Mouse (Mus musculus) C2C12 (cell line): ENCODE results near the gene Bud13. TPM values are rescaled to one million over a fixed set of nuclear protein-coding genes. Genes with fewer than 3 reads are reported as not detected.

Experiments used
- H3K27me3 ChIP-seq: one replicate; pipeline ENCODE4 v1.6.1; 2011; ENCODE audit not compliant: control insufficient read depth, insufficient read depth, insufficient read length
- H3K36me3 ChIP-seq: one replicate; pipeline ENCODE4 v1.6.1; 2011; ENCODE audit not compliant: control insufficient read depth, insufficient read depth
- H3K4me3 ChIP-seq: one replicate; pipeline ENCODE4 v1.5.1; 2011; ENCODE audit warnings: mild to moderate bottlenecking, control low read depth; ENCODE audit not compliant: poor library complexity, insufficient read depth, severe bottlenecking
- H3K79me2 ChIP-seq: one replicate; pipeline ENCODE4 v1.6.1; 2011; ENCODE audit not compliant: control insufficient read depth, insufficient read depth
- H3K79me3 ChIP-seq: one replicate; pipeline ENCODE4 v1.6.1; 2011; ENCODE audit warnings: low read depth, control low read depth
- H3ac ChIP-seq: one replicate; pipeline ENCODE3; 2011; ENCODE audit warnings: low read depth; ENCODE audit not compliant: control insufficient read depth, insufficient read length
- CEBPB ChIP-seq: IDR thresholded peaks from one replicate; pipeline ENCODE4 v1.6.1; 2011; ENCODE audit warnings: low read depth, mild to moderate bottlenecking, control low read depth, moderate library complexity
- CTCF ChIP-seq: IDR thresholded peaks from one replicate; pipeline ENCODE4 v1.5.1; 2011; ENCODE audit not compliant: control insufficient read depth, insufficient read depth, insufficient read length
- FOSL1 ChIP-seq: IDR thresholded peaks from one replicate; pipeline ENCODE4 v1.8.0; 2011; ENCODE audit warnings: mild to moderate bottlenecking, low read length; ENCODE audit not compliant: poor library complexity, insufficient read depth, severe bottlenecking
- MAX ChIP-seq: IDR thresholded peaks from one replicate; pipeline ENCODE4 v1.6.1; 2011; ENCODE audit warnings: mild to moderate bottlenecking, control low read depth
- MYOD1 ChIP-seq: IDR thresholded peaks from one replicate; pipeline ENCODE4 v1.6.1; 2011; ENCODE audit warnings: low read depth; ENCODE audit not compliant: control insufficient read depth, insufficient read length
- MYOG ChIP-seq: IDR thresholded peaks from one replicate; pipeline ENCODE4 v1.6.1; 2011; ENCODE audit not compliant: control insufficient read depth, insufficient read length; ENCODE audit errors: extremely low read depth
- USF1 ChIP-seq: IDR thresholded peaks from one replicate; pipeline ENCODE4 v1.6.1; 2011; ENCODE audit warnings: low read depth, mild to moderate bottlenecking, control low read depth, moderate library complexity
- polyA plus RNA-seq: library from polyadenylated mRNA; unstranded; fragments of >200 nt; fragmentation: generic; extraction: Trizol; gene quantifications from one replicate; pipeline ENCODE4 v1.2.1, GENCODE M21; 2012; ENCODE audit warnings: missing spikeins

The Bud13 gene
- polyA plus RNA-seq, 1 experiment = 11.5 TPM

- Histone ChIP-seq H3ac (no peak overlapping the region), H3K4me3 (no peak overlapping the region), H3K79me2 (peaks cover 42% of the 10 kb centered on the region), H3K79me3 (peaks cover 16% of the 10 kb centered on the region), H3K27me3 (peaks cover 37% of the 10 kb centered on the region), H3K36me3 (peaks cover 25% of the 10 kb centered on the region)
- TF ChIP-seq MYOG (no peak), CEBPB (no peak), USF1 (no peak), FOSL1 (no peak)
Measured at GRCm38 (mm10) chr9:46272070-46272469, 10.7 kb upstream of the Bud13 start.

- Histone ChIP-seq H3K79me3 (peaks cover 16% of the 10 kb centered on the region), H3K4me3 (peak within 1 kb of the TSS; percentile 85), H3K27me3 (peaks cover 29% of the 10 kb centered on the region), H3K36me3 (peaks cover 33% of the 10 kb centered on the region), H3ac (peak within 1 kb of the TSS; percentile 85), H3K79me2 (peaks cover 42% of the 10 kb centered on the region)
- TF ChIP-seq FOSL1 (no peak), MAX (peak; percentile 60), USF1 (no peak)
Measured at GRCm38 (mm10) chr9:46272677-46273454, 9.9 kb upstream of the Bud13 start, which contains the start of gene Zpr1. Gene Zpr1 (plus strand): TSS chr9:46273064.

GRCm38 (mm10) chr9:46274494-46274893 lies 8.3 kb upstream of the Bud13 start:
- Histone ChIP-seq H3K27me3 (peaks cover 15% of the 10 kb centered on the region), H3K4me3 (no peak overlapping the region), H3K36me3 (peaks cover 47% of the 10 kb centered on the region), H3ac (no peak overlapping the region), H3K79me2 (peaks cover 42% of the 10 kb centered on the region), H3K79me3 (peaks cover 16% of the 10 kb centered on the region)
- peak; percentile 58 for TF ChIP-seq MAX
- TF ChIP-seq MYOG = no peak

GRCm38 (mm10) chr9:46298381-46298780 lies 15.6 kb downstream of the Bud13 start:
- H3ac ChIP-seq = no peak overlapping the region
- no peak for TF ChIP-seq CTCF
- no peak overlapping the region for H3K4me3 ChIP-seq
- no peaks in the 10 kb centered on the region for H3K79me2 ChIP-seq
- no peaks in the 10 kb centered on the region for H3K27me3 ChIP-seq
- H3K79me3 ChIP-seq = no peaks in the 10 kb centered on the region
- peaks cover 29% of the 10 kb centered on the region for H3K36me3 ChIP-seq

GRCm38 (mm10) chr9:46302142-46302541 lies 19.3 kb downstream of the Bud13 start:
- H3K36me3 ChIP-seq = peaks cover 11% of the 10 kb centered on the region
- H3ac ChIP-seq = no peak overlapping the region
- H3K79me2 ChIP-seq = no peaks in the 10 kb centered on the region
- no peaks in the 10 kb centered on the region for H3K79me3 ChIP-seq
- peaks cover 8% of the 10 kb centered on the region for H3K27me3 ChIP-seq
- TF ChIP-seq CTCF (peak; percentile 49), FOSL1 (no peak)
- no peak overlapping the region for H3K4me3 ChIP-seq

GRCm38 (mm10) chr9:46309121-46309520 lies 26.3 kb downstream of the Bud13 start:
- H3K27me3 ChIP-seq = peaks cover 28% of the 10 kb centered on the region
- no peak overlapping the region for H3K4me3 ChIP-seq
- TF ChIP-seq FOSL1 = no peak
- TF ChIP-seq MYOG = no peak
- TF ChIP-seq MAX = no peak
- TF ChIP-seq CEBPB = no peak
- TF ChIP-seq CTCF = no peak
- no peak for TF ChIP-seq USF1
- no peak for TF ChIP-seq MYOD1
- H3K79me2 ChIP-seq = no peaks in the 10 kb centered on the region
- no peak overlapping the region for H3ac ChIP-seq
- no peaks in the 10 kb centered on the region for H3K79me3 ChIP-seq
- H3K36me3 ChIP-seq = no peaks in the 10 kb centered on the region

GRCm38 (mm10) chr9:46314507-46314906 lies 31.7 kb downstream of the Bud13 start:
- H3K4me3 ChIP-seq = no peak overlapping the region
- no peak overlapping the region for H3ac ChIP-seq
- TF ChIP-seq CTCF (peak; percentile 91), MAX (no peak)
- no peaks in the 10 kb centered on the region for H3K79me2 ChIP-seq
- peaks cover 25% of the 10 kb centered on the region for H3K27me3 ChIP-seq
- no peaks in the 10 kb centered on the region for H3K79me3 ChIP-seq
- no peaks in the 10 kb centered on the region for H3K36me3 ChIP-seq
